Mouse (Mus musculus): ENCODE results near the gene Arhgef40.

Gene Arhgef40

DNA sequence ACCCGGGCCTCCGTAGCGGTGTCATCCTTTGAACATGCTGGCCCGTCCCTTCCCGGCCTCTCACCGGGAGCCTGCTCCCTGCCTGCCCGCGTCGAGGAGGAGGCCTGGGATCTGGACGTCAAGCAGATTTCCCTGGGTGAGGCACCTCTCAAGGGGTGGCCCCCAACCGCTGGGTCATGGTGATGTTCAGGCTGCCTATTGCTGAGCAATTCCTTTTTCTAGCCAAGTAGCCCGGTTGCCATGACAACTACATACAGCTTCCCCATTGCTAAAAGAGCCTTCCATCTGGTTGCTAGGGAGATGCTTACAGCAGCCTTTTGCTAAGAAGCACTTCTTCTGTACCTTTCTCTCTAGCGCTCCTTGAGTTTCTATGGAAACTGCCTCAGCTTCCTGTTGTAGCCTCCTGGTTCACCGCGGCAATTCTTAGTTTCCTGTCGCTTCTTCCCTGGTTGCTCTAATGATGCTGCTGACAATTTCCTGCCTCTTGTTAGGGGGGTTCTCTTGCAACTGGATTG is 19.5 kb downstream of the Arhgef40 start:
- DNase-seq (ENCODE audit: low read depth, low spot score), result peak; percentile 77

DNA sequence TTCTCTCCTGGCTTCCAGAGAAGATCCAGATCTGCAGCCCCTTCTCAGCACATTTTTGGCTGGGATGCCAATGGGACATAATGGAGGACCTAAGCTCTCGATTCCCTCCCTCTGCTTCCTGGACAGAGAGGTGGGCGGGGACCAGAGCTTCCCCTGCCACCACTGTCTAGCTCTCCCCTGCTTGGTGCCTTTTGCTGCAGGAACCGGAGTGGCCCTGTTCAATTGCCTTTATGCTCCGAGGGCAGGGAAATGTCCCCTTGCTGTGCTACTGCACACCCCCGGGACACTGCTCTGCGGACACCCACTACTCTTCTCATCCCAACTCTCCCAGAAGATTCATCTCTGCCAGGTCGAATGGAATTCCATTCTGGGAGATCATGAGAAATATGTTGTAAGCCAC is 20.6 kb downstream of the Arhgef40 start:
- no peak for DNase-seq (ENCODE audit: low read depth, low spot score)

DNA sequence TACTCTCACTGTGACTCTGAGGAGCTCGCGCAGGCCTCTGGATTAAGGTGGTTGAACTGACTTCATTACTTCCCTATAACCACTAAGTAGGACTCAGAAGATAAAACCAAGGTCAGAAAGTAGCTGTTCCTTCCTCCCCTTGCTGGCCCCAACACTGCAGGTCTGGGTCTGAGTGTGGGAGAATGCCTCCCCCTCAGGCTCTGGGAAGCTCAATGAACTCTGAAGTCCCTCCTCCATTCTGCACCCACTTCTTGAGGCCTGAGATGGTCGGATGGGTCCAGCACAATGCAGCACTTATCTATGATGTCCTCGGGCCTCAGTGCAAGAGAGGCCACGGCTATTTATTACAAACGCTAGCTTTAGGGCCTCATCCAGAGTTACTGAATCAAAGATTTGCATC is 21.1 kb downstream of the Arhgef40 start:
- no peak for DNase-seq (ENCODE audit: low read depth, low spot score)

DNA sequence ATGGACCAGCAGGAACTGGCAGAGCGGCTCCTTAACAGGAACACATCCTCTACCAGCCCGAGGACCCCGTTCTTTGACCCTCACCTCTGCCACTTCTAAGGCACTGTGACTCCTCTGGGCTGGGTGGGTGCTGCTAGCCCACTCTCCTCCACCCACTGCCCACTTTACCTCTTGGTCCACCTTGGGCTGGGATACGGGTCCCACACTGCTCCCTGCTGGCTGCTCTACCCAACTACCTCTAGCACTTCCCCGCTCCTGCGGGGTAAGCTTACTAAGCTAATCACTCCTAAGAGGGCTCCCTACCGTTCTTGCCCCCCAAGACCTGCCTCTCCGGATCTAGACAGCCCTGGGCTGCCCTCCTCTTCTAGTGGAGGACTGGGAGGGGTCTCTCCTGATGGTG is 21.7 kb downstream of the Arhgef40 start:
- DNase-seq (ENCODE audit: low read depth, low spot score), result peak; percentile 55

DNA sequence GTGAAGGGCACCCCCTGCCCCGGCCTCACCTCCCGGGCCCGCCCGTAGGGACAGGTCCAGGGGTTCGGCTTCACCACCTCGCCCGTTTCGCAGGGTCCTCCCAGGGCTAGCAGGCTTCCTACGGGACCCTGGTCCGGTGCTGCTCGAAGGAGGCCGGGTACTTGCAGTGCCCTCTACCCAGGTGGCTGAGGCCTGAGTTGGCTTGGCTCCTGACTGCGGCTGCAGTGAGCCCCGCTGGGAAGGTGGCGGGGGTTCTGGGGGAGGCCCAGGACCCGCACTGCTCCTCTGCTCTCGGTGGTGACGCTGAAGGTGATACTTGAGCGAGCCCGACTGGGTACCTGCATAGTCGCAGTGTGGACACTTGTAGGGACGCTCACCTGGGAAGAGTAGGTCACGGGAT is 22.3 kb downstream of the Arhgef40 start:
- no peak for DNase-seq (ENCODE audit: low read depth, low spot score)

DNA sequence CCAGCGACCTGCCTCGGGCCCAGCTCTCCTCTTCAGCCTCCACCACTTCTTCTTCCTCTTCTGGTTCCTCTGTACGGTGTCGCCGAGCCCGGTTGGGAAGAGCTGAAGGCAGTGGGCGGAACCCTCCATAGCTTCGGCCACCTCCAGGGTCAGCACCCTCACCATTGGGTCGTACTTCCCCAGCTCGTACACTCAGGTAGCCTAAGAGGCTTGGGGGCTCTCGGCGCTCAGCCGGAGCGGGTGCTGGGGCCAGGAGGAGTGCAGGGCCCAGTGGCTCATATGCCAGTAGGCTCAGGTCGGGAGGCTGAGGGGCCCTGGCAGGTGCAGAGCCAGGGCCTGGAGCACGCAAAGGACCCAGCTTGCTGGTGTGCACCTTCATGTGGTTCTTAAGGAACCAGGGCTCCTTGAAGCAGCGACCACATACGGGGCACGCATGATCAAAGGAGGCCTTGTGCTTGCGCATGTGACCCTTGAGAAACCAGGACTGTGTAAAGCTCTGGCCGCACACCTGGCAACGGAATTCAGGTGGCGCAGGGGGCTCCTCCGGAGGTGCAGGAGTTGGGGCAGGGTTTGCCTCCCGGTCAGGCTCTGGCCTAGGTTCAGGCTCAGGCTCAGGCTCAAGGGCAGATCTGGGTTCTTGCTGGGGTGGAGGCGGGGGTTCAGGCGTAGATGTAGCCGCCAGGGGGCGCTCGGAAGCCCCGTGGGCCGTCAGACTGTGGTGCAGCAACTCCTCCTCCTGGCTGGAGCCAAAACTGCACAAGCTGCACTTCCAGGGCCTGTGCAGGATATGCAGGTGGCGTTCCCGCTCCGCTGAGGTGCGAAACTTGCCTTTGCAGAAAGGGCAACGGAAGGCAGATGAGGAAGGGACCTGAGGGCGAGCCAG is 24.0 kb downstream of the Arhgef40 start:
- peak; percentile 96 for DNase-seq (ENCODE audit: low read depth, low spot score)

DNA sequence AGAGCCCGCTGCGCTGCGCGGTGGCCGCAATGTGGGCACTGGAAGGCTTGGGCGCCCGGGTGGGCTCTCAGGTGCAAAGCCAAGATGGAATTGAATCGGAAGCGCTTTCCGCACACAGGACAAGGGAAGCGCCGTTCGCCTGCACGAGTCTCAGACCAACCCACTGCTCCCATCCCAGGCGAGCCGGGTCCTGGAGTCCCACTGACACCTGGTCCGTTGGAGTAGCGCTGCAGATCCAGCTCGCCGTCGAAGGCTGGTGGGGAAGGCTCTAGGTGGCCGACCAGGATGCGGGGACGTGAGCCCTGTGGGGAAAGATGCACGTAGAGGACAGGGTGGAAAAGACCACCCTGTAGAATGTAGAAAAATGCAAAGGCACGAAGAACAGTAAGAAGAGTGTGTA is 24.8 kb downstream of the Arhgef40 start:
- DNase-seq (ENCODE audit: low read depth, low spot score), result no peak

DNA sequence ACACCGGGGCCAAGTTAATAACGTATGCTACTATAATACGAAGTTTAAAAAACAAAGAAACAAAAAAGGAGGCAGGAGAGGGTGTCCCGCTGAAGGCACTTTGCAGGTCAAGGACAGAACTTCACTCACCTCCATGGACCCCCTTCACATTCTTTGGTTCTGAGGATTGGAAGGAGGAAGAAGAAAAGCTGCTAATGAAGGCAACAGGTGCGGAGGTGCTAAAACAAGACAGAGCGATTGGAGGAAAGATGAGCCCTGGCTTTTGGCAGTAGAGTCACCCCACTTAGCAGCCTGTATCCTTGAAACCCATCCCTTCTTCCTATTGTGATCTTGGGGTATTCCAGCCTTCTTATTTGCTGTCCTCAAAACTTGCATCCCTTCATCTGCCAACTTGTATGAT is 25.3 kb downstream of the Arhgef40 start:
- DNase-seq (ENCODE audit: low read depth, low spot score), result no peak

DNA sequence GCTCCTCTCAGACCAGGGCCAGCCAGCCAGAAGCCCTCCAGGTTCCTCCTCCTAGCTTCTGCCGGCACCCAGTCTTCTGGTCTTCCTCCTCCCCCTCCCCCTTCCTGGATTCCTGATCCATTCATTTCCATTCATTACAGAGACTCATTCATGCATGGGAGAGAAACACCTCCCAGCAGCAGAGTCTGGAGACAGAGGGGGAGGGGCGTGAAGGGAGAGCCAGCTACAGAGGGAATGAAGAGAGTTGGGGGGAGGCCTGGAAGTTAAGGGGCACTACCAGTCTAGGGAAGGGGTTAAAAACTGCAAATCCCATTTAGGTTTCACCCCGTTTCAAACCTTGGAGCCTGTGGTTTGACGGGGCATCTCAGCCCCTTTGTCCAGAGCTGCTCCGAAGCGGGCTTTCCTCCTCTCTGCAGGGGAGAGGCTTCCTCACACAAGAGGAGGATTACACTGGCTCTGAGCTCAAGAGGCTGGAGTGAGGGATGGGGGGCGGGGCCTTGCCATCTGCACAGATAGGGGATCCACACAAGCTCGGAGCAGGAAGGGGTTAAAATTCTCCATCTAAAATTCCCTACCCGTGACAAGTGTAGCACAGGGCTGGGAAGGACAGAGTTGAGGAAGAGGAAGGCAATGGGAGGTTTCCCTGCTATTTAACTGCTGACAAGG is 26.1 kb downstream of the Arhgef40 start:
- DNase-seq (ENCODE audit: low read depth, low spot score), result peak; percentile 95

DNA sequence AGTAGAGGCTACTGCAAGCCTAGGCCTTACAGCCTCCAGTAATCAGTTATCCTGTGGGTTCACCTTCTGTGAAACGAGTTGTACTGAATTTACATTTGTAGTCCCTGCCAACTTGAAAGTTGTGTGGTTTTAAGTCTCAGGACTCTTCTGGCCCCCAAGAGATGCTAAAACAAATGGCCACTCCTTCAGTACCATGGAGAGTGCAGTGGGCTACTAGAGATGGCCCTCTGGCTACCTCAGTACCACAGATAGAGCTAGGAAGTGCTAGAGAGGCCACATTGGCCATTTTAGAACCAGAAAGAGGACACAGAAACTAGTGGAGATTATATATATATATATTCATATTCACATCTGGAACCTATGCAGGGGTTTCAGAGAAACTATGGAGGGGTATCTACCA is 27.2 kb downstream of the Arhgef40 start:
- DNase-seq (ENCODE audit: low read depth, low spot score), result no peak

DNA sequence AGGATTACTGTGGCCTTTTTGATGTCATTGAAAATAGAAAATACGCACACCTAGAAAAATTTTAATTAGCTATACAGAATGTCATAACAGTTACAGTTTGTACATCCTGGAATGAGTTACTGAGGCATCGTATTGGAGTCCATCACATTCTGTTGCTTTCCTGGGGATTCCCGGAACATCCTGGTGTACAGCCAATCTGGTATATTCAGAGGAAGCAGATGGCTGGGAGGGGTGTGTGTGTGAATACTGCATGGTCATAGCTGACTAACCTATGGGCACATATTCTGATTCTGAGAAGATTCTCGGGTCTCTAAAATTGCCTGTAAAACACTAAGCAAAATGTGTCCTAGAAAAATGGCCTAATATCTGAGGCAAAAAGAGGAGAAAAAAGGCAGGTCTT is 27.6 kb downstream of the Arhgef40 start:
- DNase-seq (ENCODE audit: low read depth, low spot score), result no peak

DNA sequence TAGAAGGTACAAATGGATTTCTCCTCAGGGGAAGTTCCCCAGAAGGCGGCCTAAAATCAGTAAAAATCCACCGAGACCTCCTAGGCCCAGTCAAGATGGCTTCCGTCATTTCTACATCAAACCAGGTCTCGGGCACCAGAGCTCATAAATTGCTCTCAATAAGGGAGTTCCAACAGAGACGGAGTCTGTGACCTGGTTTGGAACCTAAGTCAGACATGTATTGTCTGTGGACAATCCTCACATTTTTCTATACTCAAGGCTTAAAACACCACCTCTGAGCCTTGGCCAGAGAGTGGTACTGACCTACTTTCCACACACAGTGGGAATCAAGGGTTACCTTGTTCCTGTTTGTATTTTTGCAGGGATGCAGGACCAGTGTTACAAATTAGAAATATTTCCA is 28.0 kb downstream of the Arhgef40 start:
- DNase-seq (ENCODE audit: low read depth, low spot score), result no peak

DNA sequence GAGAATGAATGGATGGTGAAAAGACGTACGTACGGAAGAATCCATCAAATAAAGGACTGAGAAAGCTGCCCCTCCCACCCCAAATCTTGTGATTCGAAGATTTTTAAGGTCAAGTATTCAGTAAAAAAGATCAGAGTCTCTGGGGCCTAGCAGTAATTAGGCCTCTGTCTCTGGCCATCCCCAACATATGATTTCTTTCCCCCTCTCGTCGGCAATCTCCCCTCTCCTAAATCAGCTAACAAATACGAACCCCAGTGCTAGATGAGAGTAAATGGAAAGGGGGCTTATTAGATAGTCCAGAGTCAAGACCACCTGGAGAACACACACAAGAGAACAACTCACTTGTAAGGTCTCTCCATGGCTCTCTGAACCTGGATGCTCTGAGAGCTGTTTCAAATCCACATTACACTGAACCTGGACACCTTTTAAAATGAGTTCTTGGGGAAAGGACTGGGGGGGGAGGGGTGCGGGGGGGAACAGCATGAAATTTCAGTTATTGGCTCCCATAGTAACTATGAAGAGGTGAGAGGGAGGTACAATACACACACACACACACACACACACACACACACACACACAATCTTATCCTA is 28.6 kb downstream of the Arhgef40 start:
- no peak for DNase-seq (ENCODE audit: low read depth, low spot score)

DNA sequence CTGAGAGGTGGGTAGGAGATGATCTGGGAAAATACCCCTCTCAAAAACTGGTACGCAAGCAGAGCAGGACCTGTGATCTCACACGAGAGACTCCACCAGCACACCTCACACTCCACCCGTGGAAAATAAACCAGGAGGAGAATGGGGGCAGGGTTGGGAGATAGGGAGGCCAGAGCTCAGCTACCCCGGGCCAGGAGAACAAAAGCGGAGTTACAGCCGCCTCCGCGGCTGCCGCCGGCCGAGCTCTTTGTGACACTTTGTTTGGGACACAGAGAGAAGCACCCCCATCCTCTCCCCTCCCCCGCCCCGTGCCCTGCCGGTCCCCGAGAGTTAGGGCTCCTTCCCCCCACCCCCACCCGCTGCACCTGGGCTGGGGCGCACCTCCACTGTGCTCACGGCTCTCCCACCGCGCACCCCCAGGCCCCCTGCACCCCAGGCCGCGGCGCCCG is 29.3 kb downstream of the Arhgef40 start:
- DNase-seq (ENCODE audit: low read depth, low spot score), result peak; percentile 51

DNA sequence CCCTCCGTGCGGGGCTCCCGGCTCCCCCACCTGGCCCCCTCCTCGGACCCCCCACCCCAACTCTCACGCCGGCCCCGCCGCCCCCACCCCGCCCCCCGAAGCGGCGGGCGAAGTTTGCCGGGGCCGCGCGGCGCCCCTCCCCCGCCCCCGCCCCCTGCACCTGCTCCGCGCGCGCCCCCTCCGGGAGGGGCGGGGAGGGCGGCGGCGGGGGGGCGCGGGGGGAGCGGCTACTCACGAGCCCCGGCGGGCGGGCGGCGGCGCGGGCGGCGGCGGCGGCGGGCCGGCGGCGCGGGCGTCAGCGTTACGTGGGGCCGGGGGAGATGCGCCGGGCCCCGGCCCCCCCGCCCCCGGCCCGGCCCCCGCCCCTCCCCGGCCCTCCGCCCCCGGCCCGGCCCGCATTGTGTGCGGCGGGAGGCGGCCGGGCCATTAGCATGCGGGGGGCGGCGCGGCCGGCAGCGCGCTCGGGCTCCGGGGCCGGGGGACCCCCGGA is 29.8 kb downstream of the Arhgef40 start:
- no peak for DNase-seq (ENCODE audit: low read depth, low spot score)

DNA sequence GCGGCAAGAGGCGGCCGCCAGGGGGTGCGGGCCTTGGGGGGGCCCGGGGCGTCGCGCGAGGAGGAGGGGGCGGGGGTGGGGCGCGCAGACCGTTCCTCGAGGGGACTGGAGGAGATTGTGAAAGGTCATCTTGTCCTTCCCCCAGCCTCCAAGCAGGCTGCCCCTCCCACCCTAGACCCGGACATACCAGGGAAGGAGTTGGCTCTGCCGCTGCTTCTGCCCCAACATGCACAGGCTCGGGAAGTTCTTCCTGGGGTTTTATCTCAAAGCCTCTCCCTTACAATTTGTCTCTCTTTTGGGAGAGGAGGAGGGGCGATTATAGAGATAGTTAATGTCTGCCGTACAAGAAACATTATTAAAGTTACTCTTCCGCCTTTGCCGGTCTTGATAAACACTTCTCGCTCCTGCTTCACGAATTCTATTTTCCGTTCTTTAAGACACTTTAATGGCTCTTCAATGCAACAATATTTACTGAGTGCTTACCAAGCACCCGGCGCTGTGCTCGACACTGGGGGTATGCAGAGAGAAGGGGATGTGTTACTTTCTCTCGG is 30.3 kb downstream of the Arhgef40 start:
- DNase-seq (ENCODE audit: low read depth, low spot score), result peak; percentile 85

DNA sequence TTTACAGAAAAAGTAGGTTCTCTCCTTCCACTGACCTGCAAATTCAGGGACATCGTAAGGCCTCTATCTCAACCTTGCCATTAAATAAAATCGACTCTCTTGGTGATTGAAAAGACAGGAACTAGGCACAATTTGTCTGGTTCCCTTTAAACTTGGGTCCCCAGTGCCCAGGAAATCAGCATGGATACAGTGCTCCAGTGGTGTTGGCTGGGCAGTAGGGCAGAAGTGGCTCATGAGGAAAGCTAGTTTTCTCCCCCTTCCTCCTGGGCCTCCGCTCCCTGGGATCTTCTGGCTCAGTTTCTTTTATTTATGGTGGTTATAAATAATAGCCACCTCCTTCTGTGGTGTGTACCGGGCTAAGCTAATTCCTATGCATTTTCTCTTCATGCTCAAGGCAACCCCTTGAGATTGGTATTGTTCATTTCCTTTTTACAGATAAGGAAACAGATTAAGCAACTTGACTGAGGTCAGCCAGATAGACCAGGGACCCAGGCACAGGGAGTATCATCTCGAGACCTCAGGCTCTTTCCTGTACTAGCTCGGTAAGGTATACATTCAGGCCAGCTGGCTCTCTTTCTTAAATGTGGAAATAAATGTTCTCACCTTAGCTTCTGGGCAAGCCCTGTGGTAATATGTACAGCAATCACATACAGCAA is 31.1 kb downstream of the Arhgef40 start, which contains the start of gene Tmem253:
Tmem253 (plus strand) TSS at position 214 of the 656 bp plus-strand sequence.
- no peak for DNase-seq (ENCODE audit: low read depth, low spot score)

DNA sequence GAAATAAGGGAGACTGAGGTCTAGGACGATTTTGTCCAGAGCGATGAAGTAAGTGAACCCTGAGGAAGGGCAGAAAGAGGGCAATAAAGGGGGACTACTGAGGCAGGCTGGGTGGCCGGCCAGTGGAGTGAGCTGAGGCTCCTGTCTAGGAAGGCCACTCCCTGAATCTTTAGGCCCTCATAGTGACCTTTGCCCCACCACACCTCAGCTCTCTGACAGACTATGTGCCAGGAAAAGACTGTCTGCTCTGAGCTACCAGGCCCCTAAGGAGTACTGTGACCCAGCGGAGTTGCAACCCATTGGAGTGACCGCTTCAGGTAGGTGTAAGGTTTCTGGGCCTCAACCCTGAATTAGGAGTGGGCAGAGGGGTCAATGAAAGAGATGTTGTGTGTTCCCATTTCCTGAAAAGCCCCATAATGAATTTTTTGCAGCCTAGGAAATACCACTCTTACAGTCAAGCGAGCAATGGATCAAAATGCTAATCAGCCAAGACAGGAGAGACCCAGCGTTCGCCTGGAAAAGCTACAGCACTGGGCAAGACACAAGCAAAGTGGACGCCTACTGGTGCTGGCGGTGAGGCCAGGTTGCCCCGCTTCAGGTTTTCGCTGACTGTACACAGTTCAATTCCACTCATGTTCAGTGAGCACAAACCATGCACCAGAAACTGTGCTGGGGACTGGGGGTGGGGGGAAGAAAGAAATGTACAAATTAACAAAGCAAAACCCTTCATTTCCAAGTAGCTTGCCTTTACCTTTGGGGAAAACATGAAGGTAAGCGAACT is 32.3 kb downstream of the Arhgef40 start:
- DNase-seq (ENCODE audit: low read depth, low spot score), result no peak

DNA sequence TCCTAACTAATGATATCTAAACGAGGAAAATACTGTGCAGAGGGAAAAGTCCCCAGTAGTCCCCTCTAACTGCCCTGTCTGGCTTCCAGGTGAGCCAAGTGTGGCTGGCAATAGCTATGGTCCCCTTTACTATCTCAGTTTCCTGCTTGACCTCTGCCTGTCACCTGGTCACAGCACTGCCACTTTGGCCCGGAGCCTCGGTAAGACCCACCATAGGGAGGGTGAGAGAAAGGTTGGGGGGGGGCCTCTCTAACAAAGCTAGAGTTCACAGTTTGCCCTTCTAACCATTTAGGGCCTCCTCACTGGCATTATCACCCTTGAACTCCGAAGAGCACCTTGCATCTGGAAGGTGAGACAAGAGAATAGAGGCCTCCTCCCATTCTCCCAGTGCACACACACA is 33.1 kb downstream of the Arhgef40 start:
- DNase-seq (ENCODE audit: low read depth, low spot score), result no peak

DNA sequence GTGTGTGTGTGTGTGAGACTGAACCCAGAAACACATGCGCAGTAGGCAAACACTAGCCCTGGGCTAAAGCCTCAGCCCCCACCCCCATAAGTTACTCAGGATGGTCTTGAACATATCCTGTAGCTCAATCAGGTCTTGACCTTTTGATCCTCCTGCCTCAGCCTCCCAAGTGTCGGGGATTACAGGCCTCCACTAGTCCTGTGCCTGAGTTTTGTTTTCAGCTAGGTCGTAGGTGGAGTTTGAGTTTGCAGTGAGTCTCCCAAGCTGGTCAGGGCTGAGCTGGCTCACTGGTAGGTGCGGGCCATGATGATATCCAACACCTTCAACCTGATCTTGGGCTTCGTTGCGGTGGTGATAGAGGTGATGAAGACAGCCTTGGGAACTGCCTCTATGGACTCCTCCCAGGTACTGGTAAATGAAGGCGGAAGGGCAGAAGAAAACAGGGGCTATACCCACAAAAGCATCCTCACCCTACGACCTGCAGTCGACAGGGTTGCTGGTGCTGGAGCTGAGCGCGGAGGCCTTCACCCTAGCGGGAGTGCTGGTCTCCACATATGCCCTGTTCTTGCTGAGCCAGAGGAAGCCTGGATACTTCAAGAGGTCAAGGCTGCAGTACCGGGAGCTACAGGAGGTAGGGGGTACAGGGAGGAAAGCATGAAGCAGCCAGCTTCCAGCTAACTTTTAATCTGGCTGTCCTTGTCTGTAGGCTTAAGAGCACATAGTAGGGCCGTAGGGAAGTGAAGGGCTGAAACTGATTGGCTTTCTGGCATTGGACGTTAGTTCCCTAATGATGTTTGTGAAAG is 33.9 kb downstream of the Arhgef40 start:
- peak; percentile 59 for DNase-seq (ENCODE audit: low read depth, low spot score)

Data from ES-CJ7 (cell line).